In genomic region chr6:28214658-28215267, GRCm38 (mm10) we compare ENCODE assay signal across 7 mouse cellular contexts.
A peak's percentile ranks its signal among the peaks of the same experiment; 100 is the strongest.
DNase-seq lines count a peak whose midpoint lies in the region; ATAC-seq and TF ChIP-seq lines count a peak whose summit lies in the region.

No protein-coding gene starts in this region.

- peak overlapping the region; percentile 54 for H3K4me3 ChIP-seq in left cerebral cortex, adult 2 months
- peak overlapping the region; percentile 55 for H3K4me3 ChIP-seq in embryonic facial prominence, embryonic 11.5 days (ENCODE audit: low read depth, low read length)
- H3K4me3 ChIP-seq in hindbrain, embryonic 13.5 days, result peak overlapping the region; percentile 60
- H3K4me3 ChIP-seq in midbrain, postnatal 0 days (ENCODE audit: low read depth, low read length), result peak overlapping the region; percentile 68

- peak overlapping the region; percentile 64 for H3K4me2 ChIP-seq in embryonic facial prominence, embryonic 11.5 days (ENCODE audit: low read depth, low read length)
- peak overlapping the region; percentile 69 for H3K4me2 ChIP-seq in hindbrain, embryonic 13.5 days
- H3K4me2 ChIP-seq in midbrain, postnatal 0 days (ENCODE audit: low read depth, low read length, poor library complexity, severe bottlenecking), result peak overlapping the region; percentile 64

- no peak for TF ChIP-seq CTCF in left cerebral cortex, adult 2 months (IDR thresholded peaks at IDR 0.05)
- TF ChIP-seq CTCF in midbrain, postnatal 0 days (IDR thresholded peaks at IDR 0.05), result no peak

- no peaks in the 10 kb centered on the region for H3K36me3 ChIP-seq in embryonic facial prominence, embryonic 11.5 days (replicated peaks; ENCODE audit: control insufficient read depth, insufficient read depth, low read depth, low read length)
- no peaks in the 10 kb centered on the region for H3K36me3 ChIP-seq in hindbrain, embryonic 13.5 days
- H3K36me3 ChIP-seq in midbrain, postnatal 0 days (ENCODE audit: insufficient read depth, low read length), result no peaks in the 10 kb centered on the region

- intact Hi-C loops in left cerebral cortex, adult 2 months (cut with DNase I), result loop anchor here (5.0 kb wide), 1 partner anchor 557 kb away; no protein-coding TSS in a partner anchor
- intact Hi-C loops in left cerebral cortex, postnatal 25 days (cut with DNase I), result loop anchor here (2.0 to 10.0 kb wide), 2 partner anchors 46 to 560 kb away; no protein-coding TSS in a partner anchor

- no peaks in the 10 kb centered on the region for H3K27me3 ChIP-seq in embryonic facial prominence, embryonic 11.5 days (ENCODE audit: control insufficient read depth, insufficient read depth, low read length)
- no peaks in the 10 kb centered on the region for H3K27me3 ChIP-seq in hindbrain, embryonic 13.5 days
- no peaks in the 10 kb centered on the region for H3K27me3 ChIP-seq in midbrain, postnatal 0 days (ENCODE audit: insufficient read depth, low read length)

- no peak for DNase-seq in left cerebral cortex, adult 2 months (ENCODE audit: extremely low spot score in 1 of 2, low spot score in 2 of 2)
- no peak for DNase-seq in left cerebral cortex, postnatal 25 days (ENCODE audit: low spot score in 2 of 2)
- peak; percentile 29 for DNase-seq in embryonic facial prominence, embryonic 11.5 days (ENCODE audit: low spot score)
- peak; percentile 19 for DNase-seq in midbrain, postnatal 0 days (ENCODE audit: low spot score)
- DNase-seq in right cerebral cortex, postnatal 14 days, result no peak
- no peak for DNase-seq in kidney, adult 11 months

- peak overlapping the region; percentile 76 for H3K9ac ChIP-seq in embryonic facial prominence, embryonic 11.5 days (replicated peaks; ENCODE audit: low read length)
- H3K9ac ChIP-seq in hindbrain, embryonic 13.5 days, result peak overlapping the region; percentile 82
- H3K9ac ChIP-seq in midbrain, postnatal 0 days (replicated peaks; ENCODE audit: low read length, poor library complexity, severe bottlenecking), result peak overlapping the region; percentile 66

- H3K9me3 ChIP-seq in embryonic facial prominence, embryonic 11.5 days (replicated peaks; ENCODE audit: control insufficient read depth, low read length), result no peaks in the 10 kb centered on the region
- H3K9me3 ChIP-seq in hindbrain, embryonic 13.5 days, result no peaks in the 10 kb centered on the region
- no peaks in the 10 kb centered on the region for H3K9me3 ChIP-seq in midbrain, postnatal 0 days (ENCODE audit: low read length)

- no peaks in the 10 kb centered on the region for H3K4me1 ChIP-seq in embryonic facial prominence, embryonic 11.5 days (ENCODE audit: control insufficient read depth, insufficient read depth, low read length)
- peaks cover 5% of the 10 kb centered on the region; the same call in 1 of the 2 replicates for H3K4me1 ChIP-seq in hindbrain, embryonic 13.5 days (replicated peaks)
- no peaks in the 10 kb centered on the region for H3K4me1 ChIP-seq in midbrain, postnatal 0 days (ENCODE audit: insufficient read depth, low read length)

- peak; percentile 24; the same call in 1 of the 2 replicates for ATAC-seq in embryonic facial prominence, embryonic 11.5 days (replicated peaks; ENCODE audit: insufficient number of reproducible peaks, low FRiP score, low TSS enrichment, low read depth)
- ATAC-seq in hindbrain, embryonic 13.5 days (ENCODE audit: low FRiP score), result peak; percentile 55
- peak; percentile 50 for ATAC-seq in midbrain, postnatal 0 days (ENCODE audit: low FRiP score)

- WGBS in embryonic facial prominence, embryonic 11.5 days, result 27% methylated on average over 13 of the region's 13 CpGs
- 31% methylated on average over 13 of the region's 13 CpGs for WGBS in hindbrain, embryonic 13.5 days
- 28% methylated on average over 13 of the region's 13 CpGs for WGBS in midbrain, postnatal 0 days

- H3K27ac ChIP-seq in left cerebral cortex, adult 2 months, result peak overlapping the region; percentile 89
- no peak overlapping the region for H3K27ac ChIP-seq in embryonic facial prominence, embryonic 11.5 days (replicated peaks; ENCODE audit: low read depth, low read length)
- H3K27ac ChIP-seq in hindbrain, embryonic 13.5 days, result peak overlapping the region; percentile 83
- peak overlapping the region; percentile 80 for H3K27ac ChIP-seq in midbrain, postnatal 0 days (ENCODE audit: low read depth, low read length)

Comparison
In these comparisons a context has a peak if more than half of its experiments do, and no peak if none do; other contexts are left out.
1. DNase-seq: peak in embryonic facial prominence, embryonic 11.5 days (single experiment) and midbrain, postnatal 0 days (single experiment); none in left cerebral cortex, adult 2 months (0 of 2), left cerebral cortex, postnatal 25 days (0 of 2), right cerebral cortex, postnatal 14 days (single experiment) and kidney, adult 11 months (single experiment).
2. Peak in every context shown above with its lines, with median percentiles within 50 percentile points of each other: H3K4me3 ChIP-seq, ATAC-seq, H3K4me2 ChIP-seq and H3K9ac ChIP-seq.